Mouse (Mus musculus) cerebellum, postnatal 4 days (tissue): ENCODE results near the gene D5Ertd579e.

Experiments
- DNase-seq, 2 experiments: peaks; one replicate each; pipeline ENCODE4 v3.0.0; 2022; ENCODE audit warnings: low spot score in 2 of 2, mixed read lengths in 1 of 2

The D5Ertd579e gene

GRCm38 (mm10) chr5:36695461-36696231 is at the start of gene D5Ertd579e:
D5Ertd579e (minus strand) TSS chr5:36696024.
- DNase-seq = peak; percentile 86 to 91

- peak; percentile 79 to 87 for DNase-seq
Measured at GRCm38 (mm10) chr5:36742126-36742848, 46.5 kb upstream of the D5Ertd579e start.

- DNase-seq = peak in 1 of 2 experiments; percentile 60
Measured at GRCm38 (mm10) chr5:36739829-36740228, 44.0 kb upstream of the D5Ertd579e start.

- peak in 1 of 2 experiments; percentile 69 for DNase-seq
Measured at GRCm38 (mm10) chr5:36738799-36739615, 43.2 kb upstream of the D5Ertd579e start.

- no peak for DNase-seq
Measured at GRCm38 (mm10) chr5:36737765-36738164, 41.9 kb upstream of the D5Ertd579e start.

- DNase-seq = no peak
Measured at GRCm38 (mm10) chr5:36736009-36736408, 40.2 kb upstream of the D5Ertd579e start.

GRCm38 (mm10) chr5:36735106-36735505 is 39.3 kb upstream of the D5Ertd579e start:
- DNase-seq = no peak

- no peak for DNase-seq
Measured at GRCm38 (mm10) chr5:36733405-36733804, 37.6 kb upstream of the D5Ertd579e start.

- no peak for DNase-seq
Measured at GRCm38 (mm10) chr5:36731901-36732652, 36.3 kb upstream of the D5Ertd579e start.

GRCm38 (mm10) chr5:36730689-36731088 is 34.9 kb upstream of the D5Ertd579e start:
- DNase-seq = peak in 1 of 2 experiments; percentile 14

- no peak for DNase-seq
Measured at GRCm38 (mm10) chr5:36729923-36730322, 34.1 kb upstream of the D5Ertd579e start.

GRCm38 (mm10) chr5:36729086-36729473 is 33.3 kb upstream of the D5Ertd579e start:
- no peak for DNase-seq

- DNase-seq = no peak
Measured at GRCm38 (mm10) chr5:36728403-36729085, 32.7 kb upstream of the D5Ertd579e start.

GRCm38 (mm10) chr5:36727776-36728175 is 32.0 kb upstream of the D5Ertd579e start:
- no peak for DNase-seq

- DNase-seq = no peak
Measured at GRCm38 (mm10) chr5:36727136-36727535, 31.3 kb upstream of the D5Ertd579e start.

GRCm38 (mm10) chr5:36726387-36726801 is 30.6 kb upstream of the D5Ertd579e start:
- DNase-seq = no peak

- no peak for DNase-seq
Measured at GRCm38 (mm10) chr5:36725861-36726260, 30.0 kb upstream of the D5Ertd579e start.

- no peak for DNase-seq
Measured at GRCm38 (mm10) chr5:36724274-36724673, 28.4 kb upstream of the D5Ertd579e start.

- DNase-seq = no peak
Measured at GRCm38 (mm10) chr5:36723356-36723755, 27.5 kb upstream of the D5Ertd579e start.

GRCm38 (mm10) chr5:36722415-36722856 is 26.6 kb upstream of the D5Ertd579e start:
- no peak for DNase-seq
